Mouse (Mus musculus) naive thymus-derived CD4-positive, alpha-beta T cell, adult 2 months (primary cell): ENCODE results near the gene Aspa.

ENCODE experiments used
- DNase-seq: peaks from one replicate; pipeline ENCODE4 v3.0.0-alpha.2; 2011; ENCODE audit warnings: low read depth

The Aspa gene

DNA sequence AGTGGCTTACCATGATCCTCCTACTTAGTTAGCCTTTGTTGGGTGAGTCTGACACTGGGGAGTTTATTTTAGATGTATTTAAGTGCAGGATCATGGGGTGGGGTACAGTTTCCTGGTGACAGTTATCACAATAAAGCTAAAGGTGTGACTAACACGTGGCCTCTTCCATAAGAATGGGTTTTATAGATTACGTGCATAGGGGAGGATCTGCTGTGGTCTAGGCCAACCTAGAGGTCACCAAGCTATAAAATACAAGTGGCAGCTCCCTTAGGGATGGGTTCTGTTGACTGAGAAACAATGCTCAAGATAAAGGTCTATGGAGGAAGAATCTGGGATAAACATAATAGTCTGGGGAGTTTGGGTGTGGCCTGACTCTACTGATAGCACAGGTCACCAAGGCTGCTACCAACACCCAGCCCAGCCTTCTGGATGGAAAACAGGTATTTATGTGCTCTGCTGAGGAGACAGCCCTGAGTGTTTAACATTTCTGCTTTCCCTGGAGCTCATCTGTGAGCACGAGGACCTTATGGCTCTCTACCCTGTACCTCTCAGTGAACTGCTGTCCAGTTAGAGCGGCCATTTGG, 71.9 kb downstream of the Aspa start:
- DNase-seq = no peak
